Mouse (Mus musculus) ZHBTc4 (cell line): ENCODE results near the gene Ccl24.

Experiments used
- DNase-seq: peaks from one replicate; pipeline ENCODE4 v3.0.0-alpha.2; 2011; ENCODE audit warnings: low read depth, low spot score

Gene Ccl24

GRCm38 (mm10) chr5:135544865-135545797 is 27.7 kb downstream of the Ccl24 start, which contains the start of gene Hip1:
Gene Hip1, minus strand, starts transcription at chr5:135545120.
- peak; percentile 98 for DNase-seq

DNA sequence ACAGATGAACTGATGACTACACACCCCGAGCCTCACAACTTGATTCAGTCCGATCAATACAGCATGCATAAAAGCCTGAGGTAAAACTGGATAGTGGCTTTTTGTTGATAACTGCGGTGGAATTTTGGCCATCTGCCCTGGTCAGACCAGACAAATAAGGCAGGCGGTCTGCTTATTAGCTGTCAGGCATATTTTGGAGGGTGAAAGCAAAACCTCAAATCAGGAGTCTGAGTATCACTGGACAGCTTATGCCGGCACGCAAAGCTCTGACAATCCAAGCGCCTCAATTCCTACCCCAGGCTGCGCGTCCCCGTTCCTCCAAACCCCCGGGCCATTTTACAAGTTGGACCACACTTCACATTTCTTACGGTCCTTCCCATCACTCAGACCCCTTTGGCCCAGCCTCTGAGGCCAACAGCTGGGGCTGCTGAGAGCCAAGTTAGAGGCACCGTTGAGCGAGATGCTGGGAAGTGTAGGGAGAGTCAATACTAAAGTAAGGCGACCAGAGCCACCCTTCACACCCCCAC is 28.8 kb downstream of the Ccl24 start:
- no peak for DNase-seq

GRCm38 (mm10) chr5:135537794-135538214 is 35.0 kb downstream of the Ccl24 start:
- peak; percentile 69 for DNase-seq

- no peak for DNase-seq
Measured at GRCm38 (mm10) chr5:135537326-135537725, 35.5 kb downstream of the Ccl24 start.

DNA sequence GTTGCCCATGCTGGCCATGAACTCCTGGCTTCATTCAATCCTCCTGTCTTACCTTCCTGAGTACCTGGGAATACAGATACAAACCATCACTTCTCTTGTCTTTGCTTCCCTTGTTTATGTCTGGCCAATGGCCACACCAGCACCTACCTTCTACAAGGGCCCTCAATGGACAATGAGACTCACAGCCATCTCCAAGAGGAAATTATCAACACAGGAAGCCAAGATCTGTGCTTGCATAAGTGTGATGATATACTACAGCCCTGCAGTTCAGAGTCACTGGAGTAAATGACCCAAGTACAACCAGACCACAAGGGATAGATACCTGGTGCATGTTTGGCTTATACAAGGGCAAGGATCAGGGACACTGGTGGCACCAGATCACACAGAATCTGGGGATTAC is 37.0 kb downstream of the Ccl24 start:
- DNase-seq, result no peak

- DNase-seq, result no peak
Measured at GRCm38 (mm10) chr5:135533431-135533830, 39.4 kb downstream of the Ccl24 start.

- no peak for DNase-seq
Measured at GRCm38 (mm10) chr5:135531306-135531845, 41.5 kb downstream of the Ccl24 start.

GRCm38 (mm10) chr5:135529964-135530363 is 42.9 kb downstream of the Ccl24 start:
- no peak for DNase-seq

DNA sequence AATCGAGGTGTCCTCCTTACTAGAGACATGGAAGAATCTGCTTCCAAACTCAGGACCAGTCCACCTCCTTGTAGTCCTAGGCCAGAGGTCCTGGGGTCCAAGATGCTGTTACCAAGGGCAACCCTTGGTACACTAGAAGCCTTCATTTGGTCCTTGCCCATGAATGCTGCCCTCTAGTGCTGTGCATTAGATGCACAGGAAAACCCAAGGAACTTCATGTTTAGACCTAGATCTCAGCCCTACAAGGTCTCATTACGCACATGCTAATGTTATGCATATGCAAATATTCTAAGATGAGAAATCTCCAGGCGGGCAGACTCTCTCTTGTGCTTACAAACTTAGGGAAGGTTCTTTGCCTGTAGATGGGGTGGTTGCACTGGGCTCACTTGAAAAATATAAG is 43.5 kb downstream of the Ccl24 start:
- DNase-seq, result peak; percentile 28

DNA sequence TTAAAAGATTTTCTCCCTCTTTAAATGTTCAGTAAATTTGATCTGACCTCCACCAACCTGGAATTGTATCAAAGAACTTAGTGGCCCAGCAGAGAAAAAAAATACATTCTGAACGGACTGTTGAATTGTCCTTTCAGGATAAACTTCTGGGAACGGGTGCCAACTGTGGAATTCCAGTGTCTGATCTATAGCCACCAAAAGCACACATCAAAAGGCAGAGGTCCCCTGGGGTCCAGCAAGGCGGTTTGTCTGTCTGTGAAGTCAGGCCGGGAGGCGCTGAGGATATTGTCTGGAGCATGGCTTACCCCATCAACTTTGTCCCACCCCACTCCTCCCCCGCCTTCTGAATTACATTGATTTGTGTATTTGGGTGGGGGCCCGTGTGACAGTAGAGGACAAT is 44.9 kb downstream of the Ccl24 start:
- DNase-seq, result no peak

DNA sequence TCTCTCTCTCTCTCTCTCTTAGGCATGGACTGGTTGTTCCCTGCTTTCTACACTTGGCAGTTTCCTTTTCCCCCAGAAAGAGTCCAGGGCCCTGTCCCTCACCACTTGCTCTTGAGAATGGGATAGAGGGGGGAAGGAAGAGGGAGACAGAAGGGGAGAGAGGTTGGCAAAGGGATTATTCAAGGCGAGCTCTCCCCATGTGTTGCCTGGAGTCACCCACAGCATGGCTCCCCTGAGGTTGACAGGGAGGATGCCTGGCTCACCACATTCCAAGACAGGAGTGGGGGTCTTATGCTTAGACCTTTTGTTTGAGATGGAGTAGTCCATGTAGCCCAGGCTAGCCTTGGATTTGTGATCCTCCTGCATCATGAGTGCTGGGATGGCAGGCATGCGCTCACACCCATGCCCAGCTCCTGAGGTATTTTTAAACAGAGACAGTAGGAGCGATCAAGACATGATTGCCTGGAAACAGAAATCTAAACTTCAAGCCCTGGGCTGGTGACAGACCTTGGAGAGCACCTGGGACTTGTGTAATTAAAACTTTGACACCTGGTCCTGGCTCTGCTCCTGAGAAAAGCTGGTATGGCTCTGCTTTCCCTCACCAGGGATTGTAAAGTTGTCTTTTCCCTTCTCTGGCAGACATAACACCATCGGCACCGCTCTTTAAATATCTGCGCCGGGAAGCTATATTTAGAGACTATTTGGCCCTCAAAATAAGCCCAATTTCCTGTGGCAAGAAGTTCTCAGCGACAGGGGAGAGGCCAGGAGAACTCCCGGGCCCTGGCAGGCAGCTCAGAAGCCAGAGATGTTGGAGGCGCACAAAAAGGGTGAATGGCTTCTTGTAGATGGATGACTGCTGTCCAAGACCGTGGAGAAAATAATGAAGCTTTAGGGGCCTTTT is 47.9 kb downstream of the Ccl24 start:
- DNase-seq, result no peak

DNA sequence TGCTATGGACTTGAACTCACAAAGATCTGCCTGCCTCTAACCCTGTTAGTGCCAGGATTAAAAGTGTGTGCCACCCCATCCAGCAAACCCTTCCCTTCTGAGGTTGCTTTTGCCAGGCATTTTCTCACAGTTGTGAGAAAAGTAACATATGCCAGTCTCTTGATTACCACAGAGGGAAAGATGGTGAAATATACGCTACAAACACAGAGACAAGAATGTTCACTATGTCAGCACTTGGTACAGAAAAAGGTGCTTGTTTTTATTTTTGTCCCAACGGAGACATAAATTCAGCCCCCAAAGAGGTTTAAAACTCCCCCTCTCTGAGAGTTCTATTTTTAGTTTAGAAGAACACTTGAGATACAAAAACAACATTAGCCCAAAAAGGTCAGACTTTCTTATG is 48.8 kb downstream of the Ccl24 start:
- no peak for DNase-seq

GRCm38 (mm10) chr5:135522111-135522722 is 50.6 kb downstream of the Ccl24 start:
- no peak for DNase-seq
